Mouse (Mus musculus) thymus, adult 2 months (tissue): Measurements from ENCODE around the gene Lgals4. TPM values are rescaled to one million over a fixed set of nuclear protein-coding genes. Genes with fewer than 3 reads are reported as not detected.

Experiments used
- DNase-seq: peaks from one replicate; pipeline ENCODE4 v3.0.0; 2021
- H3K27ac ChIP-seq: fragments of 200-500 bp; 2 replicates; pipeline ENCODE4 v1.5.1; 2012; ENCODE audit warnings: low read length, control low read depth; ENCODE audit not compliant: control insufficient read depth, insufficient read depth
- H3K27me3 ChIP-seq: fragments of 200-500 bp; 2 replicates; pipeline ENCODE4 v1.6.1; 2012; ENCODE audit warnings: mild to moderate bottlenecking, low read length, moderate library complexity, mixed read lengths; ENCODE audit not compliant: control insufficient read depth, insufficient read depth
- H3K36me3 ChIP-seq: fragments of 200-500 bp; 2 replicates; pipeline ENCODE4 v1.6.1; 2012; ENCODE audit warnings: mild to moderate bottlenecking, low read length, moderate library complexity; ENCODE audit not compliant: control insufficient read depth, insufficient read depth
- H3K4me1 ChIP-seq: fragments of 200-500 bp; replicated peaks from 2 replicates; pipeline ENCODE4 v1.6.1; 2012; ENCODE audit warnings: low read length; ENCODE audit not compliant: control insufficient read depth, insufficient read depth
- H3K4me3 ChIP-seq: fragments of 200-500 bp; 2 replicates; pipeline ENCODE4 v1.5.1; 2012; ENCODE audit warnings: mild to moderate bottlenecking, low read length, control low read depth, moderate library complexity; ENCODE audit not compliant: control insufficient read depth, insufficient read depth
- CTCF ChIP-seq: fragments of 200-500 bp; IDR thresholded peaks from 2 replicates; pipeline ENCODE4 v1.5.1; 2012; ENCODE audit warnings: mild to moderate bottlenecking, control low read depth, low read length, moderate library complexity, borderline replicate concordance; ENCODE audit not compliant: control insufficient read depth, poor library complexity, insufficient read depth; ENCODE audit errors: extremely low read depth
- POLR2A ChIP-seq: fragments of 200-500 bp; IDR thresholded peaks from 2 replicates; pipeline ENCODE4 v1.6.1; 2012; ENCODE audit warnings: mild to moderate bottlenecking, low read length, control low read depth, moderate library complexity; ENCODE audit not compliant: control insufficient read depth, poor library complexity, insufficient read depth; ENCODE audit errors: extremely low read depth
- WGBS: fragments of 180-500 bp; shearing (Covaris S2); methylation state at CpG from one replicate; pipeline ENCODE4 v1.1.7; 2018; 5-methylcytosine and 5-hydroxymethylcytosine counted together
- polyA plus RNA-seq: library from polyadenylated mRNA; depleted of rRNA; stranded (reverse); fragments of >200 nt; gene quantifications from 2 replicates; pipeline ENCODE4 v1.2.3, GENCODE M21; 2012

The Lgals4 gene
- polyA plus RNA-seq, 1 experiment: 29.7 TPM

DNA sequence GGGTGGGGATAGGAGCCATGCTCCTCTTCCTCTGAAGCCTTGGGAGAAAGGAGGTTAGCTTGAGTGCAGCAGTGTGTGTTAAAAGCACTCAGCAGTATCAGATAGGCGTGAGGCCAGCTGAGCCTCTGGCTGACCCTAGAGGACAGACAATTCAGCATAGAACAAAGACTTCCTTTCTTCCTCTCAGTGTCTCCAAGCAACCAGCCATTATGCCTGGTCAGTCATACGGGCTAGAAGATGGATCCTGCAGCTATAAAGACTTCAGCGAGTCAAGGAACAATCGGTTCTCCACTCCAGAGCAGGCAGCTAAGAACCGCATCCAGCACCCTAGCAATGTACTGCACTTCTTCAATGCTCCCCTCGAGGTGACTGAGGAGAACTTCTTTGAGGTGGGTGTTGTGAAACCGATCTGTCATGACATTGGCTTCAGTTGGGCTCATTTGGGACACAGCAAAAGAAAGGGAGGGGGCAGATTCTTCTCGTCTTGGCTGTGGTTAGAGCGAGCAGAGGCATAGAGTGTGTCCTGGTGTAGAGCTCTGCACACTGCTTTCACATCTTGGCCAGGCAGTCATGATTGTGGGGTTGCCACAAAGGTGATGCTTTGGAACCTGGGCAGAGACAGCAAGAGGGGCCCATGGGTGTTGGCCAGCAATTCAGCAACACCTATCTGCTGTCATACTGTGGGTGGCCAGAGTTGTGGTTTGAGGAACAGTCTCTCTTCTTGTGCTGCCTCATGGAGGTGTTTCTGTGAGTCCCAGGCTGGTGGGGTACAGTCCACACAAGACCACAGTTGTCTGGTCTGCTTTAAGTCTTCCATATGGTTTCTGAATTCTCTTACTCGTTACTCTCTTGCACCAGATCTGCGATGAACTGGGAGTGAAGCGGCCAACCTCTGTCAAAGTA lies 13.0 kb upstream of the Lgals4 start:
- DNase-seq: no peak
- Histone ChIP-seq H3K27ac (peak overlapping the region; percentile 22; the same call in 1 of the 2 replicates), H3K27me3 (no peaks in the 10 kb centered on the region), H3K4me1 (peaks cover 29% of the 10 kb centered on the region), H3K4me3 (no peak overlapping the region), H3K36me3 (peaks cover 70% of the 10 kb centered on the region)
- WGBS: 65% methylated on average over 12 of the region's 12 CpGs
- TF ChIP-seq POLR2A (no peak), CTCF (no peak)

DNA sequence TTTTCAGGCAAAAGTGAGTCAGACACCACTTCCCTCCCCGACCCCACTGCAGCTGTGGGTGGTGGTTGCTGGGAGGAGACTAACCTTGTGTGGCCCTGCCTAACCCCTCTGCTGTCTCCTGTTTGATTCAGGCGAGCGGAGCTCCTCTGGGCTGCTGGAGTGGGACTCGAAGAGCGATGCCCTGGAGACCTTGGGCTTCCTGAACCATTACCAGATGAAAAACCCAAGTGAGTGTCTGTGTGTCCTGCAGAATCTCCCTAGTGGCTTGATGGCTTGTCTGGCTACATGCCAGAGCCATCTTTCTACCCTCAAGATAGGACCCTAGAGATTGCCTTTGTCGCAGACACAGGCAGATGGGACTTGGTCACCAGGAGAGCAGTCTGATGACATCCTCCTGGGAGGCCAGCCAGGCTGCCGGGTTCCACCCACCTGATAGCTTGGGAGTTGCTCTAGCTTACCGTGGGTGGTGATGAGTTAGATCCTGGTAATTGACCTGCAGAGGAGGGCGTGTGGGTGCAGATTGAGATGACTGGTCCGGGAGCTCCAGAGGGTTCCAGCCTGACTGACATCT lies 12.3 kb upstream of the Lgals4 start:
- TF ChIP-seq POLR2A: no peak
- TF ChIP-seq CTCF: no peak
- no peak for DNase-seq
- Histone ChIP-seq H3K27me3 (no peaks in the 10 kb centered on the region), H3K27ac (no peak overlapping the region), H3K4me3 (no peak overlapping the region), H3K4me1 (peaks cover 28% of the 10 kb centered on the region), H3K36me3 (peaks cover 63% of the 10 kb centered on the region)
- 72% methylated on average over 10 of the region's 10 CpGs for WGBS

DNA sequence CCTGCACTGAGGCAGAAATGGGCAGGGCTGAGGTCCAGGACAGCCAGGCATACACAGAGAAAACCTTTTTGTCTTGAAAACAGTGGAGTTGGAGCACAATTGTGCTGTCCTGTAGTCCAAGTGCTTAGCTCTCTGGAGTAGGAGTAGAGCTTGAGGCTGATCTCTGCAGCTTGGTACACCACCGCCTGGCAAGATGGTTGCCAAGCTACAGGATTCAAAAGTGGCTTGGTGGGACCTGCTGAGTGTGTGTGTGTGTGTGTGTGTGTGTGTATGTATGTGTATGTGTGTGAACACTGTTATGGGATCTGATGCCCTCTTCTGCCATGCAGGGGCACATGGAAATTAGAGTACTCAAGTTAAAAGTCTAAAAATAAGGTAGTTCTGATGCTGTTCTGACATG lies 11.1 kb upstream of the Lgals4 start:
- peaks cover 50% of the 10 kb centered on the region for H3K36me3 ChIP-seq
- H3K27me3 ChIP-seq: no peaks in the 10 kb centered on the region
- no peak for TF ChIP-seq CTCF
- no peak for TF ChIP-seq POLR2A
- no peak overlapping the region for H3K4me3 ChIP-seq
- H3K27ac ChIP-seq: no peak overlapping the region
- 87% methylated on average over 1 of the region's 1 CpGs for WGBS
- H3K4me1 ChIP-seq: peaks cover 27% of the 10 kb centered on the region
- DNase-seq: no peak

DNA sequence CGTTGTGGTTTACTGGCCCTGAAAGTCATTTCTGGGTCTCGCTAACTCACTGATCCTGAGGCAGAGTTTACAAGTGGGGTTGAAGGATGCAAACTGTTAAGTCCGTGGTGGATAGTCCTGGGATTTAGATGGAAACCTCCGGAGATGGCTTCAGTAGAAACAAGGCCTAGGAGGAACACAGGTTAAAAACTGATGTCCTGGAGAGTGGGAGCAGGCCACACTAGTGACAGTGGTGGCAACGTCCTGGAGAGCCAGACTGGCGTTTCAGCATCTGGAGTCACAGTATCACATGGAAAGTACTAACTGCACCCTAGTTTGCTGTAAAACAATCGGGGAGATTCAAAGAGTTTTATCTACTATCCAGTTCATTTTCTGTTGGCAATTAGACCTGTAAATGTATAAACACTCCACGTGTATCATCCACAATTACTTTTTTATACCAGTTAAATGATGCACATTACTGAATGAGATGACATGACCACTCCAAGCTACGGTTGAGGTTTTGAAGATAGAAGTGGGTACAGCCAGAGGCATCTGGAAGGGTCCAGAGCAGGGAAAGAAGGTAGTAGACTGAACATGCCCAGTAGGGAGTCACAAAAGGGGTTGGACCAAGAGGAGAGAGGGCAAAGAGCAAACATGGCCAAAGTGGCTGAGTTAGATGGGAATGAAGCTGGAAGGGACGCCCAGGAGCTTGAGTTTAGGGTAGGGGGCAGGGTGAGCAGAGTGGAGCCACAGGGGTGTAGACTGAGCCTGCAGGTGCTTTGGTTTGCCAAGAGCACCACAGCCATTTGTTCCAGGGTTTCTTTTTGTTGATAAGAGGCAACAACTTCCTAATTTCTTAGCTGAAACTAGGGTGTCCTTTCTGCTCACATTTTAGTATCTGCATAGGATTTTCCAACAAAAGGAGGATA lies 10.4 kb upstream of the Lgals4 start:
- 76% methylated on average over 10 of the region's 10 CpGs for WGBS

DNA sequence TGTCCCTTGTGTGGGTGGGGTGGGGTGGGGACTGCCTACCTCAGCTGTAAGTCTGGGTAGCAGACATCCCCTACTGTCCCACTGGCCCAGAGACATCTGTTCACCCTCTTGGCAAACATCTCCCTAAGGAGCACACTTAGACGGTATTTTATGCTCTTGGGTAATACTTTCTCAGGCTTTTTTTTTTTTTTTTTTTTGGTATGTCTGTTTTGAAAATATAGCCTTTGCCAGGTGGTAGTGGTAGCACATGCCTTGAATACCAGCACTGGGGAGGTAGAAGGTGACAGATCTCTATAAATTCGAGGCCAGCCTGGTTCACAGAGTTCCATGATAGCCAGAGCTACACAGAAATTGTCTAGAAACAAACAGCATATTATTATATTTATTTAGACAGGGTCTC lies 9.7 kb upstream of the Lgals4 start:
- H3K4me3 ChIP-seq: no peak overlapping the region
- H3K4me1 ChIP-seq: peaks cover 25% of the 10 kb centered on the region
- H3K27ac ChIP-seq: no peak overlapping the region; the same call in 1 of the 2 replicates
- DNase-seq: no peak
- TF ChIP-seq CTCF (no peak), POLR2A (no peak)
- H3K27me3 ChIP-seq: no peaks in the 10 kb centered on the region
- H3K36me3 ChIP-seq: peaks cover 37% of the 10 kb centered on the region
- 37% methylated on average over 2 of the region's 2 CpGs for WGBS

More for the DNA sequence above, 10.4 kb upstream of the Lgals4 start:
- Histone ChIP-seq H3K4me1 (peaks cover 25% of the 10 kb centered on the region), H3K4me3 (no peak overlapping the region), H3K27me3 (no peaks in the 10 kb centered on the region), H3K36me3 (peaks cover 43% of the 10 kb centered on the region), H3K27ac (peak overlapping the region; percentile 40; the same call in 1 of the 2 replicates)
- DNase-seq: no peak
- no peak for TF ChIP-seq CTCF
- TF ChIP-seq POLR2A: no peak
